Mouse (Mus musculus) embryonic facial prominence, embryonic 13.5 days (tissue): ENCODE measurements around the gene Fkbp8. TPM values are rescaled to one million over a fixed set of nuclear protein-coding genes. Genes with fewer than 3 reads are reported as not detected.

Experiments
- polyA plus RNA-seq: library from polyadenylated mRNA; unstranded; fragments of >200 nt; fragmentation: Nextera tagmentation; extraction: Ambion mirVana; gene quantifications from 2 replicates; pipeline ENCODE4 v1.2.1, GENCODE M21; 2015

Gene Fkbp8
- polyA plus RNA-seq, 1 experiment from 2014 or later: 306 TPM

Other genes with a start within 250 kb of the Fkbp8 start
- 47.3 and 57.5 TPM in 2 replicates for gene Homer3, start 244.9 kb upstream of the Fkbp8 start, polyA plus RNA-seq
- gene Ddx49, start 225.2 kb upstream of the Fkbp8 start, polyA plus RNA-seq: 54.4 and 58.3 TPM in 2 replicates
- 315 and 327 TPM in 2 replicates for gene Cope, start 225.2 kb upstream of the Fkbp8 start, polyA plus RNA-seq
- 9.3 and 9.4 TPM in 2 replicates for gene Cers1, start 211.9 kb upstream of the Fkbp8 start, polyA plus RNA-seq
- gene Gdf1, start 197.9 kb upstream of the Fkbp8 start, polyA plus RNA-seq: 2.2 and 4.2 TPM in 2 replicates
- gene Upf1, start 174.4 kb upstream of the Fkbp8 start, polyA plus RNA-seq: 20.3 and 22.1 TPM in 2 replicates
- gene Comp, start 154.2 kb upstream of the Fkbp8 start, polyA plus RNA-seq: 0.59 and 0.81 TPM in 2 replicates
- gene Crtc1, start 88.1 kb upstream of the Fkbp8 start, polyA plus RNA-seq: 26.6 and 28.1 TPM in 2 replicates
- 28.2 and 30.8 TPM in 2 replicates for gene Klhl26, start 50.8 kb upstream of the Fkbp8 start, polyA plus RNA-seq
- gene Tmem59l, start 40.4 kb upstream of the Fkbp8 start, polyA plus RNA-seq: 32.3 and 34.8 TPM in 2 replicates
- gene Crlf1, start 34.6 kb upstream of the Fkbp8 start, polyA plus RNA-seq: 152 and 159 TPM in 2 replicates
- gene Rex1bd, start 21.0 kb upstream of the Fkbp8 start, polyA plus RNA-seq: 169 and 178 TPM in 2 replicates
- gene Uba52, start 16.9 kb upstream of the Fkbp8 start, polyA plus RNA-seq: 987 and 1,032 TPM in 2 replicates
- gene Kxd1, start 232 bp downstream of the Fkbp8 start, polyA plus RNA-seq: 55.4 and 59.9 TPM in 2 replicates
- 20.6 and 21.3 TPM in 2 replicates for gene Ell, start 11.7 kb downstream of the Fkbp8 start, polyA plus RNA-seq
- 153 and 166 TPM in 2 replicates for gene Isyna1, start 66.6 kb downstream of the Fkbp8 start, polyA plus RNA-seq
- gene Ssbp4, start 81.1 kb downstream of the Fkbp8 start, polyA plus RNA-seq: 100 and 107 TPM in 2 replicates
- 1.9 TPM in 2 replicates for gene Lrrc25, start 88.4 kb downstream of the Fkbp8 start, polyA plus RNA-seq
- 0.14 and 0.22 TPM in 2 replicates for gene Gdf15, start 104.7 kb downstream of the Fkbp8 start, polyA plus RNA-seq
- gene Pgpep1, start 132.7 kb downstream of the Fkbp8 start, polyA plus RNA-seq: 50.5 and 63.1 TPM in 2 replicates
- 248 and 270 TPM in 2 replicates for gene Lsm4, start 145.5 kb downstream of the Fkbp8 start, polyA plus RNA-seq
- 54.7 and 68.5 TPM in 2 replicates for gene Jund, start 171.2 kb downstream of the Fkbp8 start, polyA plus RNA-seq
- 0.07 TPM in 1 of 2 replicates, not detected in the other for gene Iqcn, start 175.7 kb downstream of the Fkbp8 start, polyA plus RNA-seq
- not detected in 2 replicates for gene Gm3336, start 190.8 kb downstream of the Fkbp8 start, polyA plus RNA-seq
- gene Pde4c, start 196.0 kb downstream of the Fkbp8 start, polyA plus RNA-seq: 0.13 and 0.14 TPM in 2 replicates
- gene Rab3a, start 227.0 kb downstream of the Fkbp8 start, polyA plus RNA-seq: 23.8 TPM in 2 replicates
- 29.3 and 36.7 TPM in 2 replicates for gene Mpv17l2, start 233.2 kb downstream of the Fkbp8 start, polyA plus RNA-seq
- gene Pik3r2, start 249.0 kb downstream of the Fkbp8 start, polyA plus RNA-seq: 76.8 and 85.4 TPM in 2 replicates